Mouse (Mus musculus): ENCODE data around the gene Zfp317. TPM values are rescaled to one million over a fixed set of nuclear protein-coding genes. Genes with fewer than 3 reads are reported as not detected.
A peak's percentile ranks its signal among the peaks of the same experiment; 100 is the strongest.
"Not testable (repeated sequence)": the region's sequence is repeated elsewhere in the genome, so short reads cannot be mapped to it uniquely, and the experiment has no call there.

Gene Zfp317
- polyA plus RNA-seq (2012) = 0.02 TPM in 1 of 2 replicates, not detected in the other

GRCm38 (mm10) chr9:19621843-19622822 is at the start of gene Zfp317:
Zfp317 (plus strand) TSS chr9:19622102.
- TF ChIP-seq TAL1 (IDR thresholded peaks at IDR 0.05; ENCODE audit: low read length) = no peak
- no peak for TF ChIP-seq GATA1 (IDR thresholded peaks at IDR 0.05; ENCODE audit: low read length)
- no peaks in the 10 kb centered on the region for H3K27me3 ChIP-seq (ENCODE audit: control insufficient read depth)

DNA sequence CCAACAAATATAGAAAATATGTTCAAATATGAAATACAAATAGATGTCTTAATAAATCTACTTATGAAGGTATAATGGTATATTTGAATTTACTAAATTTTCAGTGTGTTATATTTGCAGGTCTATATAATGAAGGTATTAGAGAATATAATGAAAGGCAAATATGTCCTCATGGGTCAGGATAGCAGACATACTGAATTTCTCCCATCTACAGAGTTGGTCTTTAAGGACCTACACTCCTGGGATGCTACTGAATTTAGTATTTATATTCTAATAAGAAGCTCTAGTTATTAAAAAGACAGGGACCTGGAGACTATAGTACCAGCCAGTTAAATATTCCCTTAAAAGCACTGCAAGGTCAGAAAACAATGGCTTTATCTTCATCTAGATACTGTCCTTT is 39.6 kb upstream of the Zfp317 start, which contains the start of gene Olfr855:
Olfr855 (plus strand) TSS at position 301 of the 400 bp plus-strand sequence.
- Histone ChIP-seq H3K4me1 (ENCODE audit: control insufficient read depth) (no peaks in the 10 kb centered on the region), H3K9me3 (ENCODE audit: control insufficient read depth, low read length) (no peaks in the 10 kb centered on the region), H3K36me3 (ENCODE audit: control insufficient read depth) (no peaks in the 10 kb centered on the region), H3K4me3 (replicated peaks) (no peak within 1 kb of the TSS), H3K27me3 (ENCODE audit: control insufficient read depth) (no peaks in the 10 kb centered on the region)
- no peak for TF ChIP-seq TAL1 (IDR thresholded peaks at IDR 0.05; ENCODE audit: low read length)
- no peak for TF ChIP-seq GATA1 (IDR thresholded peaks at IDR 0.05; ENCODE audit: low read length)

More at GRCm38 (mm10) chr9:19621843-19622822, at the start of gene Zfp317:
- peak within 1 kb of the TSS; percentile 75 for H3K4me3 ChIP-seq (replicated peaks)
- H3K36me3 ChIP-seq (ENCODE audit: control insufficient read depth) = peaks cover 18% of the 10 kb centered on the region
- no peaks in the 10 kb centered on the region for H3K9me3 ChIP-seq (ENCODE audit: control insufficient read depth, low read length)
- H3K4me1 ChIP-seq (ENCODE audit: control insufficient read depth) = no peaks in the 10 kb centered on the region; the same call in 1 of the 2 replicates

- no peaks in the 10 kb centered on the region; the same call in 1 of the 2 replicates for H3K4me1 ChIP-seq (ENCODE audit: control insufficient read depth)
- no peak overlapping the region for H3K4me3 ChIP-seq (replicated peaks)
- H3K27me3 ChIP-seq (ENCODE audit: control insufficient read depth) = no peaks in the 10 kb centered on the region
- no peaks in the 10 kb centered on the region for H3K9me3 ChIP-seq (ENCODE audit: control insufficient read depth, low read length)
- H3K36me3 ChIP-seq (ENCODE audit: control insufficient read depth) = peaks cover 16% of the 10 kb centered on the region
- TF ChIP-seq GATA1 (IDR thresholded peaks at IDR 0.05; ENCODE audit: low read length) (no peak), TAL1 (IDR thresholded peaks at IDR 0.05; ENCODE audit: low read length) (no peak)
These were observed 605 bp upstream of the Zfp317 start for GRCm38 (mm10) chr9:19621297-19621696.

- Histone ChIP-seq H3K27me3 (ENCODE audit: control insufficient read depth) (no peaks in the 10 kb centered on the region), H3K4me1 (ENCODE audit: control insufficient read depth) (no peaks in the 10 kb centered on the region), H3K36me3 (ENCODE audit: control insufficient read depth) (peaks cover 26% of the 10 kb centered on the region), H3K9me3 (ENCODE audit: control insufficient read depth, low read length) (no peaks in the 10 kb centered on the region), H3K4me3 (replicated peaks) (no peak overlapping the region)
- TF ChIP-seq GATA1 (IDR thresholded peaks at IDR 0.05; ENCODE audit: low read length) (no peak), TAL1 (IDR thresholded peaks at IDR 0.05; ENCODE audit: low read length) (no peak)
These were observed 7.7 kb downstream of the Zfp317 start for GRCm38 (mm10) chr9:19629574-19629973.

- Histone ChIP-seq H3K4me3 (replicated peaks) (no peak overlapping the region), H3K4me1 (ENCODE audit: control insufficient read depth) (no peaks in the 10 kb centered on the region), H3K36me3 (ENCODE audit: control insufficient read depth) (peaks cover 64% of the 10 kb centered on the region), H3K9me3 (ENCODE audit: control insufficient read depth, low read length) (no peaks in the 10 kb centered on the region), H3K27me3 (ENCODE audit: control insufficient read depth) (no peaks in the 10 kb centered on the region)
- TF ChIP-seq GATA1 (IDR thresholded peaks at IDR 0.05; ENCODE audit: low read length) = no peak
- TF ChIP-seq TAL1 (IDR thresholded peaks at IDR 0.05; ENCODE audit: low read length) = no peak
These were observed 23.3 kb downstream of the Zfp317 start for GRCm38 (mm10) chr9:19645193-19645592.

DNA sequence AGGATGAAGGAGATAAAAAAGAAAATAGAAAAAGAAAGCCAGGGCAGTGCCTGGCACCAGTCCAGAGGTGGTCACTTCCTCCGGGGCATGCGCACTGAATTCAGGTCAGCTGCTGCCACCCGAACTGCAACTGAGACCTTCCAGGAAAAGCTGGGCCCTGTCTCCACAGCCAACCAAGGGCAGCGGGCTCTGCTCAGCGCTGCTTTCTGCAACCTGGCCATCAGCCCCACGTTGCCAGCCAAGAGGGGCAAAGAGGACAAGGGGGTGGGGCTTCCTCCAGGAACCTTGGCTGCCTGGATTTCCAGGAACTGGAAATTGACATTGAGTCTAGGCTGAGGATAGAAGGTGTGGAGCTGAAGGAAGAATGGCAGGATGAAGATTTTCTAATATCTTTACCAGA is 68.4 kb downstream of the Zfp317 start:
- H3K36me3 ChIP-seq (ENCODE audit: control insufficient read depth) = no peaks in the 10 kb centered on the region
- H3K9me3 ChIP-seq (ENCODE audit: control insufficient read depth, low read length) = peaks cover 3% of the 10 kb centered on the region; the same call in 1 of the 2 replicates
- no peak overlapping the region for H3K4me3 ChIP-seq (replicated peaks)
- no peaks in the 10 kb centered on the region for H3K27me3 ChIP-seq (ENCODE audit: control insufficient read depth)
- no peaks in the 10 kb centered on the region for H3K4me1 ChIP-seq (ENCODE audit: control insufficient read depth)
- TF ChIP-seq GATA1 (IDR thresholded peaks at IDR 0.05; ENCODE audit: low read length) (no peak), TAL1 (IDR thresholded peaks at IDR 0.05; ENCODE audit: low read length) (no peak)

DNA sequence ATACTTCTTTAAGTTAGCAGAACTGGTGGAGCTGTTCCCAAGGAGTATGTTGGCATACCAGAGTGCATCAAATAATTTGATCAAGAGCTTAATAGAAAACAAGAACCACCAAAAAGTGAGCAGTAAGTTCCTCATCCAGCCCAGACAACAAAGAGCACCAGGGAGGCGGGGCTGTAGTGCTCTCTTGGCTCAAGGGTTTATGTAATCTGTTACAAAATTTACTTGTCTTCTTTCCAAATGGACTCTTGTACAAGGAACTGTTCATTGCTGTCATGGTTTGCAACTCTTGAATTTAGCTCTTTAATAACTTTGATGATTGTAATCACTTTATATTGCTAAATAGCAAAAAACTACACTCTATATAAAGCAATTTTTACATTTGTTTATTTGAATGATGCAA is 69.5 kb downstream of the Zfp317 start:
- Histone ChIP-seq H3K4me3 (replicated peaks) (no peak overlapping the region), H3K27me3 (ENCODE audit: control insufficient read depth) (no peaks in the 10 kb centered on the region), H3K4me1 (ENCODE audit: control insufficient read depth) (no peaks in the 10 kb centered on the region), H3K36me3 (ENCODE audit: control insufficient read depth) (no peaks in the 10 kb centered on the region), H3K9me3 (ENCODE audit: control insufficient read depth, low read length) (peaks cover 3% of the 10 kb centered on the region; the same call in 1 of the 2 replicates)
- no peak for TF ChIP-seq TAL1 (IDR thresholded peaks at IDR 0.05; ENCODE audit: low read length)
- no peak for TF ChIP-seq GATA1 (IDR thresholded peaks at IDR 0.05; ENCODE audit: low read length)

DNA sequence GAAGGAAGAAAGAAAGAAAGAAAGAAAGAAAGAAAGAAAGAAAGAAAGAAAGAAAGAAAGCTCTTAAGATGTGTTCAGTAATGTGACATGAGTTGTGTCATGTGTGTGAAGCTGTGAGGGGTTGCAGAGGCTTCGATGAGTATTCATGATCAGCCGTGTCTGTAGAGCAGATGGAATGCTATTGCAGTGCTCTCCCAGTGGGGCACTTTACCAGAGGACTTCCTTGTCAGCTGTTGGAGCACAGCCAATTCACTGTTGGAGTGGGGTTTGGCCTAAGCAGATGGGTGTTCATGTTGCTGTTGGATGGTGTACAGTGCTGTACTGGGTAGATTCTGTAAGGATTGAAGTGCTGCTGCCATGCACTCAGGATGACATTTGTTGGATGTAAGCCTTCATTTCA is 70.5 kb downstream of the Zfp317 start:
- H3K4me1 ChIP-seq (ENCODE audit: control insufficient read depth) = no peaks in the 10 kb centered on the region
- H3K4me3 ChIP-seq (replicated peaks) = no peak overlapping the region
- no peaks in the 10 kb centered on the region for H3K27me3 ChIP-seq (ENCODE audit: control insufficient read depth)
- H3K36me3 ChIP-seq (ENCODE audit: control insufficient read depth) = no peaks in the 10 kb centered on the region
- H3K9me3 ChIP-seq (ENCODE audit: control insufficient read depth, low read length) = peaks cover 3% of the 10 kb centered on the region; the same call in 1 of the 2 replicates
- TF ChIP-seq GATA1 (IDR thresholded peaks at IDR 0.05; ENCODE audit: low read length) (no peak), TAL1 (IDR thresholded peaks at IDR 0.05; ENCODE audit: low read length) (no peak)

GRCm38 (mm10) chr9:19694285-19694684 is 72.4 kb downstream of the Zfp317 start:
- not testable (repeated sequence) for H3K9me3 ChIP-seq (ENCODE audit: control insufficient read depth, low read length); H3K36me3 ChIP-seq (ENCODE audit: control insufficient read depth); H3K4me1 ChIP-seq (ENCODE audit: control insufficient read depth); H3K27me3 ChIP-seq (ENCODE audit: control insufficient read depth); H3K4me3 ChIP-seq (replicated peaks)

DNA sequence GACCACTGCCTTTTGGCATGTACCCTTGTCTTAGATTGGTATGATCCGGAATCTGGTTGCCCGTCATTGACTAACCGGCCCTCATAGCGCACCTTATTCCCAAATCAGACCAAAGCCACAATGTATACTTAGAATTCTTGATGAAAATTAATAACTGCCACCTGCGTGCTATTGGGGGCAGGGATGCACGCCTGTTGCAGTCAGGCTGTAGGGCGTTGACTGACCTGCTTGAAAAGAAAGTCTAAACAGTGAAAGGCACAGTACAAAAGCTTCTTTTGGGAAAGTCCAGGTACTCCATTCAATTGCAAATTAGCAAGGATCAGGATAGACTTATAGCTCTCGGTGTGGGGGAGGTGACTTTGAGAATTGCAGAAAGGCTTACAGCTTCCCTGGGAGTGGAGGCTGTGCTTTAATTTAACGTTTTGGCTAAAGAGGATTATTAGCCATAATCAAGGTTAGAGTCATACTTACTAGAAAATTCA is 73.0 kb downstream of the Zfp317 start:
- not testable (repeated sequence) for H3K27me3 ChIP-seq (ENCODE audit: control insufficient read depth); H3K4me3 ChIP-seq (replicated peaks); H3K36me3 ChIP-seq (ENCODE audit: control insufficient read depth); H3K9me3 ChIP-seq (ENCODE audit: control insufficient read depth, low read length); H3K4me1 ChIP-seq (ENCODE audit: control insufficient read depth)

Data from erythroblast, embryonic 14.5 days (primary cell).